Mouse (Mus musculus) spleen, adult 2 months (tissue): Measurements from ENCODE around the gene Clp1.

Source experiments
- CTCF ChIP-seq: fragments of 200-500 bp; IDR thresholded peaks from 2 replicates; pipeline ENCODE4 v1.5.1; 2011; ENCODE audit warnings: mild to moderate bottlenecking, inconsistent platforms; ENCODE audit not compliant: insufficient read depth, insufficient read length, insufficient replicate concordance; ENCODE audit errors: extremely low read depth
- POLR2A ChIP-seq: fragments of 200-500 bp; IDR thresholded peaks from 2 replicates; pipeline ENCODE4 v1.6.1; 2011; ENCODE audit warnings: low read depth, low read length, inconsistent platforms

DNA sequence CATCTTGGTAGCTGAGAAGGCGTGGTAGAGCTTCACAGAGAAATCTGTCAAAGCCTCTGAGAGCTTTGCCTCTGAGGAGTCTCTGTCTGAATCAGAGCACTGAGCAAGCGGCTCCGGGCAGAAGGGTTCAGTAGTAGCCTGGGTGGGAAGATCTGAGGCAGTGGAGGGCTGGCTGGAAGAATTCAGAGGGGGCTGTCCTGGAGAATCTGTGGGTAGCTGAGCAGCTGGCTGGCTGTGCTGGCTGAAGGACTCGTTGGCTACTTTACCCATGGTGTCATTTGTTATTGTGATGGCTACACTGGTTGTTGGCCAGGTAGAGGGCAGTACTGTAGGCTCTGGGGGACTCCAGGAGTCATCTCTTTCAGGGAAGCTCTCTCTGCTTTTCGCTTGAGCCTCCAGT, 46.0 kb upstream of the Clp1 start:
- TF ChIP-seq CTCF (no peak), POLR2A (no peak)
